Mouse (Mus musculus) erythroblast, embryonic 14.5 days (primary cell): ENCODE measurements around the gene Slc35d3.

Experiments
- GATA1 ChIP-seq: IDR thresholded peaks from 2 replicates; pipeline ENCODE4 v1.6.1; 2012; ENCODE audit warnings: low read length, inconsistent platforms, mixed read lengths
- TAL1 ChIP-seq: IDR thresholded peaks from 3 replicates; pipeline ENCODE4 v1.6.1; 2012; ENCODE audit warnings: low read length, inconsistent platforms, mixed read lengths

DNA sequence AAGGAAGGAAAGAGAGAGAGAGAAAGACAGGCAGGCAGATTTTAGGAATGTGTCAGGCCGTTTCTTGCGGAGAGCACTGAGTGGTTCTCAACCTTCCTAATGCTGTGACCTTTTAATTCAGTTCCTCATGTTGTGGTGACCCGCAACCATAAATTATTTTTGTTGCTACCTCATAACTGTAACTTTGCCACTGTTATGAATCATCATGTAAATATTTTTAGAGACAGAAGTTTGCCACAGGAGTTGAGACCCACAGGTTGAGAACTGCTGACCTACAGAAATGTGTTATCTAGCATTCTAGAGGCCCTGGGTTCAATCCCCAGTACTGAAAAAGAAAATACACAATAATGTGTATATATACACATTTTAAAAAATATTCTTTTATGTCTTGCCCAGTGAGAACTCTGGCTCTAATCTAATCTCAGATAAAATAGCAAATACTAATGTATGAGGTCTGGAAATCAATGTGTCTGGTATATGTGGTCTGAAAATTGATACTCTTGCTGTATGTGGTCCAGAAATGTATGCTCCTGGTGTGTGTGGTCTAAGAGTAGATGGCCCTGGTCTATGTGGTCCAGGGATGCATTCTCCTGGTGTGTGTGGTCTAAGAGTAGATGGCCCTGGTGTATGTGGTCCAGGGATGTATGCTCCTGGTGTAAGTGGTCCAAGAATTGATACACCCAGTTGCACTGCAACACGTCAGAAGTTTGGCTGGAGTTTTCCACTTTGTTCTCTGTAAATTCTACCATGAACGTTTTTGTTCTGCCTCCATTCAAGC, 20.0 kb downstream of the Slc35d3 start:
- TF ChIP-seq GATA1 (no peak), TAL1 (no peak)
